Mouse (Mus musculus): ENCODE measurements around the gene Itga5. TPM values are rescaled to one million over a fixed set of nuclear protein-coding genes. Genes with fewer than 3 reads are reported as not detected.

The Itga5 gene
- polyA plus RNA-seq, 1 experiment from 2014 or later: 50.9 TPM

DNA sequence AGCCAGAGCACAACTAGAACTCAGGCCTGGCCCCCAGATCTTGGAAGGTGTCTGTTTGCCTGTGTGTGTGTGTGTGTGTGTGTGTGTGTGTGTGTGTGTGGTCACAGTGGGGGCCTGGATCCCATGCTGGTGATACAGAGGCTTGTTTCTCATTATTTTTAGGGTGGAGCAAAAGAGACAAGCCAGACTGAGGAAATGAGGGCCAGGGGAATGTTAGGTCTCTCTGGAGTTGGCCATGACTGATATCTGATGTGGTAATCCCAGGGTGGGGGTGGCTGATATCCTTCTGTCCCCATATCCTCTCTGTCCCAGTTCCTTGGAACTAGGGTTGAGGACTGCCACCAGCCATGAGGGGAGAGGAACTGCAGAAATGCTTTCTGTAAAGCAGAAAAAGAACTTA, 49.4 kb downstream of the Itga5 start:
- no peak overlapping the region for H3K9ac ChIP-seq
- H3K4me2 ChIP-seq (replicated peaks): no peak overlapping the region
- peaks cover 28% of the 10 kb centered on the region for H3K4me1 ChIP-seq
- no peak overlapping the region for H3K27ac ChIP-seq
- no peak overlapping the region for H3K4me3 ChIP-seq
- no peak for ATAC-seq (ENCODE audit: insufficient number of reproducible peaks, insufficient read depth, low FRiP score, low TSS enrichment)
- no peaks in the 10 kb centered on the region for H3K9me3 ChIP-seq
- no peaks in the 10 kb centered on the region; the same call in 1 of the 2 replicates for H3K27me3 ChIP-seq
- peaks cover 34% of the 10 kb centered on the region for H3K36me3 ChIP-seq

DNA sequence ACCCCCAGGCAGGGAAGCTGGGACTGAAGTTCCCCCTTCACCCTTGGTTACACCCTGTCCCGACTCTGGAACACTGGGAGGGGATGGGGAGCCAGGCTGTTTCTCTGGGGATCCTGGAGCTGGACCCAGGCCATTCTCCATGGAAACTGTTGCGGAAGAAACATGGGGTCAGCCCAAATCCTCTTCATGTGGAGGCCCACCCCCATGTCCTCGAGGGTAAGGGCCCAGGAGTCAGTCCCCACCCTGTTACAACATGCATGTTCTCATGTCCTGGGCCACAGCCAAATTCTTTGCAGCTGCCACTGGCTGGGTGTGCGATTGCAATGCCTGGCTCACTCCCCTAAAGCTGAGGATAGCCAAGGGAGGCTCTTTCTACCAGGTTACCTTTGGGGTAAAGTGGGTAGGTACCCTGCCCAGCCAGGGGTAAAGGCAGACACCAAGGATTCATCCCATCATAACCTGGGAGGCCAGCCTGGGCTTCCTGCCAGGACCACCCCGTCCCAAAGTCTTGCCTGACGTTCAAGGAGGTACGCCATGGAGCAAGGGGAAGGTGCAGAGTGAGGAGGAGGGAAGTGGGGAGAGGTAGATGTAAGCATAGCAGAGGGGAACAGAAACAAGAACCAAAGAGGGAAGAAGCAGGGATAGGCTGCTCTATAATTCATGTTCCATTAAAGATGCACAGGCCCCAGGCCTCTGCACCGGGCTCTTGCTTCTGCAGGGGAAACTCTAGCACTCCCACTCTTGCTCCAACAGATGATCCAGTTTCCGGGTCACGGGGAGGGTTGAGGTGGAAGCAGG, 50.4 kb downstream of the Itga5 start:
- no peak for ATAC-seq (ENCODE audit: insufficient number of reproducible peaks, insufficient read depth, low FRiP score, low TSS enrichment)
- WGBS: 71% methylated on average over 10 of the region's 10 CpGs
- Histone ChIP-seq H3K27ac (no peak overlapping the region), H3K4me1 (peaks cover 19% of the 10 kb centered on the region), H3K9me3 (no peaks in the 10 kb centered on the region), H3K27me3 (no peaks in the 10 kb centered on the region; the same call in 1 of the 2 replicates), H3K4me3 (no peak overlapping the region), H3K36me3 (peaks cover 34% of the 10 kb centered on the region), H3K9ac (no peak overlapping the region; the same call in 1 of the 2 replicates), H3K4me2 (replicated peaks) (no peak overlapping the region)

DNA sequence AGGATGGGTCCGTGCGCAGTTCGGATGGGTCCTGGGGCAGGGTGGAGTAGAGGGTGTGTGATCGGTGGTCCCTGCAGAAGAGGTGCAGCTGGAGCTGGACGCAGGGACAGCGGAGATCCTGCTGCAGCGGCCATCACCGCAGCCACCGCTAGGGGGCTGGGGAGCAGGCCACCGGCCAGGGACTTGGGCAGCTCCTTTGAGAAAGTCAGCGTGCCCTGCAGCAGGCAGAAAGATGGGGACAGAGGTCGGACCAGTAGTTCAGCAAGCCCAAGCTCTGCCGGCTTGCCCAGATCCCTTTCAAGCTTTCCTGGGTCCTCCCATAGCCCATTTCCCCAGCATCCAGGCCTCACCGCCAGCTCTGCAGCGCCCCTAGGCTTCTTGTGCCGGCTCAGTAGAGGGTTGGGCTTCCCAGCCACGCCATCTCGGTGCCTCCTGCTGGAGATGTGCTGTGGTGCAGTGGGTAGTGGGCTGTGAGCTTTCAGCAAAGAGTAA, 51.5 kb downstream of the Itga5 start:
- Histone ChIP-seq H3K27ac (no peak overlapping the region), H3K9me3 (no peaks in the 10 kb centered on the region), H3K4me3 (peak overlapping the region; percentile 22), H3K4me1 (peaks cover 15% of the 10 kb centered on the region), H3K36me3 (peaks cover 32% of the 10 kb centered on the region), H3K9ac (peak overlapping the region; percentile 30; the same call in 1 of the 2 replicates), H3K27me3 (no peaks in the 10 kb centered on the region; the same call in 1 of the 2 replicates), H3K4me2 (replicated peaks) (peak overlapping the region; percentile 44)
- WGBS: 4% methylated on average over 18 of the region's 18 CpGs
- ATAC-seq (ENCODE audit: insufficient number of reproducible peaks, insufficient read depth, low FRiP score, low TSS enrichment): peak; percentile 71

DNA sequence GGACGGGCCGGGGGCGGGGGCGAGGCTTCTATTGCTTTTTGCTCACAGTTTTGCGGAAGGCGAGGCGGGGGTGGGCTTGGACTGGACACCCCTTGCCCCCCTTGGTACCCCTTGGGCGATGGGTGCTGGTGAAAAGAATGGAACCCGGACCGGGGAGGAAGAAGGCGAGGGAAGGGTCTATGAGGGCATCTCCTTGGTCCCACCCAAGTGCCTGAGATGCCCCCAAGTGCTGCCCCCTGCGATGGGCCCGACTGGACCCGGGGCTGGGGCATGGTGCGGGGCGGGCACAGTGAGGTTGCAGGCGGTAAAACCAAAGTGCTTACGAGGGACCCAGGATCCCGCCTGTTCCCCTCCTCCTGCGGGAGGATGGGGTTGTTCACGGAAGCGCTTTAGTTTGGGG, 52.4 kb downstream of the Itga5 start:
- Histone ChIP-seq H3K4me3 (peak overlapping the region; percentile 22; the same call in 1 of the 2 replicates), H3K36me3 (peaks cover 30% of the 10 kb centered on the region), H3K27ac (0 out of 2 replicates have a peak overlapping the region, but pooled peaks have one; percentile 11), H3K9me3 (no peaks in the 10 kb centered on the region), H3K4me1 (peaks cover 15% of the 10 kb centered on the region), H3K4me2 (replicated peaks) (peak overlapping the region; percentile 44), H3K27me3 (peaks cover 3% of the 10 kb centered on the region; the same call in 1 of the 2 replicates), H3K9ac (peak overlapping the region; percentile 30; the same call in 1 of the 2 replicates)
- ATAC-seq (ENCODE audit: insufficient number of reproducible peaks, insufficient read depth, low FRiP score, low TSS enrichment): no peak
- 44% methylated on average over 21 of the region's 22 CpGs for WGBS

DNA sequence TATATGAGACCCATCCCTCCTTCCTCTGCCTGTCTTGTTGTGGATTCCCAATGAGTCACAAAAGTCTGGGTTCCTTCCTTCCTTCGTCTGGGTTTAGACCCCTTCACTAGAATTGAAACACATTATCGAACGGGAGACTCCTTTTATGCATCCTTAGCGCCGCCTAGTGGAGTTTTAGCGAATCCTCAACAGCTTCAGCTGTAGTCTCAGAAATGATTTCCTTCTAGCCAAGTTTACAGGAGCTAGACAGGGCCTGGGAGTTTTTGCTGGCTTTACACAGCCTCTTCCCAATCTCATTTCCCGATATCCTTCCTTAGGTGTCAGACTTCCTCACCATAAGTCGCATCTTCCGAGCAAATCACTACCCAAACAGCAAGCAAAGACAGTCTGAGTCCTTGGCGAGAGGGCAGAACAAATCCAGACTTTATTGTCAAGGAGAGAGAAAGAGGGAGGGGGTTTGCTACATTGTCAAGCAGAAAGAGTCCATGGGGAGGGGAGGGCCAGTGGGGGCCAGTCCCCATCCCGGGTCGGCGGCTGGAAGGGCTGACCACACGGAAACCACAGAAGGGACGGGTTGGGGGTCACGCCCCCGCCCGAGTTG, 53.0 kb downstream of the Itga5 start:
- H3K36me3 ChIP-seq: peaks cover 30% of the 10 kb centered on the region
- no peak for ATAC-seq (ENCODE audit: insufficient number of reproducible peaks, insufficient read depth, low FRiP score, low TSS enrichment)
- H3K4me2 ChIP-seq (replicated peaks): peak overlapping the region; percentile 44
- no peaks in the 10 kb centered on the region for H3K9me3 ChIP-seq
- peaks cover 20% of the 10 kb centered on the region for H3K4me1 ChIP-seq
- H3K9ac ChIP-seq: no peak overlapping the region
- peaks cover 8% of the 10 kb centered on the region; the same call in 1 of the 2 replicates for H3K27me3 ChIP-seq
- 20% methylated on average over 18 of the region's 18 CpGs for WGBS
- no peak overlapping the region for H3K4me3 ChIP-seq
- 0 out of 2 replicates have a peak overlapping the region, but pooled peaks have one; percentile 11 for H3K27ac ChIP-seq

DNA sequence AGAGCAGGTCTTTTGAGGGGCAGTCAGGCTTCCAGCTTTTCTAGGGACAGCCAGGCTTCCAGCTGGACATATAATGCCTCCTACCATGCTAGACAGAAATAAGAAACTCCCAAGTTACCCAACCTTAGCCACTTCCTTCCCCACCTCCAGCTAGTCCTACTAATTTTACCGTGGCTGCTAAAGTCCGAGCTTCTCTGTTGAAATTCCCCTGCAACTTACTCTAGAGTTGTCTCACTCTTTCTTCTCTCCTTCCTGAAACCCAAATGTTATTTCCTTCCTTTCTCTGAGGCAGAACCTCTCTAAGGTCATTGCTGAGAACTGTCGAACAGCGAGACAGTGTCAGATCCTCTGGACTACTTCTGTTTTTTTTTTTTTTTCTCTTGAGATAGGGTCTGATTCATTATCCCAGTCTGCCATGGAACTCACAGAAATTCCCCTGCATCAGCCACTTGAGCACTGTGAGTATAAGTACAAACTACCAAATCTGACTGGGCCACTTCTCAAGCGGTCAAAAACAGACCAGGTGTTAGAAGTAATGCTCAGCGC, 56.1 kb downstream of the Itga5 start, which contains the start of gene Gpr84:
Gene Gpr84, minus strand, starts transcription at position 248 of the 546 bp plus-strand sequence.
- Histone ChIP-seq H3K4me2 (replicated peaks) (no peak within 1 kb of the TSS), H3K36me3 (0 out of 2 replicates have a peak, but pooled peaks cover 3% of the 10 kb centered on the region), H3K27me3 (peaks cover 8% of the 10 kb centered on the region; the same call in 1 of the 2 replicates), H3K4me1 (peaks cover 30% of the 10 kb centered on the region), H3K4me3 (no peak within 1 kb of the TSS), H3K9me3 (no peaks in the 10 kb centered on the region), H3K9ac (no peak within 1 kb of the TSS), H3K27ac (no peak within 1 kb of the TSS)
- WGBS: 52% methylated on average over 6 of the region's 6 CpGs
- ATAC-seq (ENCODE audit: insufficient number of reproducible peaks, insufficient read depth, low FRiP score, low TSS enrichment): no peak

DNA sequence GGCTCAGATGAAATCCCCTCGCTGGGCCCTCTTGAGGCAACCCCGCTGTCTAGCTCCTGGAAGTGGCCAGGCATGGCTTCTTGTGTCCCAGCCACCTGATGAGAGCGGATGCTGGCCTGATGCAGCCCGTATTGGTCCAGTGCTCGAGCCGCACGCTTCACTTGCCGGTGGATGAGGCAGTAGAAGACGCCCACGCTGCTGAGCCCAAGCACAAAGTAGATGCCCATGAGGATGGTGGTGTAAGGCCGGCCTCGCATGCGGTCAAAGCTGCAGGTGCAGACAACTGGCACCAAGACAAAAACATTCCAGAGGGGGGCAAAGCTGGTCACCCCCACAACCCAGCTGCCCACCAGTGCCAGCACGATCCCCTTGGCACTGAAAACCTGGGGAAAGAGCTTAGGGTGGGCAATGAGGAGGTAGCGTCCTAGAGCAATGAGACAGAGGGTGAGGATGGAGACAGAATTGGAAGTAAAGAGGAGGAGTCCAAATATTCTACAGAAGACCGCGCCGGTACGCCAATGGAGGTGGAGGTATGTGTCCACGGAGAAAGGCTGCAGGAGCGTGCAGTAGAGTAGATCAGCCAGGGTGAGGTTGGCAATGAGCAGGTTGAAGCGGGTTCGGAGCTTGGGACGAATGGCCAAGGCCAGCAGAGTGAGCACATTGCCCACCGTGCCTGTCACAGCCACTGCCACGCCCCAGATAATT, 57.5 kb downstream of the Itga5 start:
- H3K27me3 ChIP-seq: peaks cover 8% of the 10 kb centered on the region; the same call in 1 of the 2 replicates
- H3K4me2 ChIP-seq (replicated peaks): peak overlapping the region; percentile 30
- H3K4me3 ChIP-seq: 0 out of 2 replicates have a peak overlapping the region, but pooled peaks have one; percentile 3
- WGBS: 66% methylated on average over 26 of the region's 26 CpGs
- H3K4me1 ChIP-seq: peaks cover 25% of the 10 kb centered on the region
- H3K36me3 ChIP-seq: no peaks in the 10 kb centered on the region
- H3K27ac ChIP-seq: no peak overlapping the region
- ATAC-seq (ENCODE audit: insufficient number of reproducible peaks, insufficient read depth, low FRiP score, low TSS enrichment): no peak
- H3K9ac ChIP-seq: peak overlapping the region; percentile 34; the same call in 1 of the 2 replicates
- no peaks in the 10 kb centered on the region for H3K9me3 ChIP-seq

DNA sequence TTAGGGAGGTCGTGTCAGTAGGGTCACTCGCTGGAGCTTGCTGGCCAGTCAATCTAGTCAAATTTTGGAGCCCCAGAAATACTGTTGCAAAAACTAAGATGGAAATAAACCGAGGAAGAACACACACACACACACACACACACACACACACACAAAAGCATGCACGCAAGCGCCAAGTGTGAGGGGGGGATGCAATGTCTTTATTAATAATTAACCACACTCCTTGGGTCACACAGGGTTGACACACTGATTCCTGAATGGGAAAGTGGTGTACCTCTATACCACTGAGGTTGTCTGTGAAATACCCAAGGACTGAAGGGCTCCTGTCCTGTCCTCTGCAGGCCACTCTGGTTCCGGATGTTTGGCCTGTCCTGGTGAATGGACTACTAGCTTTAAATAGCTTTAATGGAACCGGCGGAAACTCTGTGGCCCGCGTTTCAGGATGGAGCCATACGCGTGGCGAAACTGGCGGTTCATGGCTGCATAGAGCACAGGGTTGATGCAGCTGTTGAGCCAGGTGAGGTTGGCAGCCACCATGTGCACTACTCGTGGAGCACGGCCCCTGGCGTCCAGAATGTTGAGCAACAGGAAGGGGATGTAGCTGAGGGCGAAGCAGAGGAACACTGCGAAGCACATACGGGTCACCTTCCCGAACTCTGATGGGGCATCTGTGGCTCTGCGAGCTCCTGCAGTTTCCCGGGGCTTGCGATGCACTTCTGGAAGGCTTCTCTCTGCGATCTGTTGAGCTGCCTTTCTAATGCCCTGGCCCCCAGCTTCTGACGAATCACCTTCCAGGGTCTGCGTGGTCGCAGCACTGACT, 58.3 kb downstream of the Itga5 start:
- Histone ChIP-seq H3K4me2 (replicated peaks) (peak overlapping the region; percentile 30), H3K4me3 (0 out of 2 replicates have a peak overlapping the region, but pooled peaks have one; percentile 3), H3K27ac (no peak overlapping the region), H3K27me3 (peaks cover 8% of the 10 kb centered on the region; the same call in 1 of the 2 replicates), H3K4me1 (peaks cover 29% of the 10 kb centered on the region), H3K36me3 (no peaks in the 10 kb centered on the region), H3K9me3 (no peaks in the 10 kb centered on the region), H3K9ac (peak overlapping the region; percentile 34; the same call in 1 of the 2 replicates)
- ATAC-seq (ENCODE audit: insufficient number of reproducible peaks, insufficient read depth, low FRiP score, low TSS enrichment): no peak
- WGBS: 44% methylated on average over 28 of the region's 28 CpGs

DNA sequence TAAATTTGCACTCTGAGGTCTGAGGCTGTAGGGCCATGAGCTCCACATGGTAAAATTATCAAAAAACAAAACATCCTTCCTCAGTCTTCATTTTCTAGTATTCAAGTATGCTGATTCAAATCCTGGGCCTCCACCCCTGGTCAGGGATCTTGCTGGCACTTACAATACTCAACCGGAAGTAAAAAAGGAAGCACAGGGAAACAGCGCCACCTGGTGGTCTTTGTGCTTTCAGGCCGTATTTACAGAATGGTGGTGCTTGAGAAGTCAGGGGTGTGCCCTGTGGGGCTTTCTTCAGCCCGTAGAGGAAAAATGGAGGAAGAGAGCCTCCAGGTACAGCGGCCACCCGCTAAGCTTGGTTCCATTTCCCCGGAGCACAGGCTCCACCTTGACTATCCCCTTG, 59.4 kb downstream of the Itga5 start:
- Histone ChIP-seq H3K4me2 (replicated peaks) (no peak overlapping the region), H3K9ac (no peak overlapping the region)

More for the DNA sequence above, 59.4 kb downstream of the Itga5 start:
- no peaks in the 10 kb centered on the region for H3K36me3 ChIP-seq
- no peak for ATAC-seq (ENCODE audit: insufficient number of reproducible peaks, insufficient read depth, low FRiP score, low TSS enrichment)
- no peaks in the 10 kb centered on the region for H3K9me3 ChIP-seq
- 0 out of 2 replicates have a peak overlapping the region, but pooled peaks have one; percentile 55 for H3K27ac ChIP-seq
- peaks cover 41% of the 10 kb centered on the region for H3K4me1 ChIP-seq
- no peak overlapping the region for H3K4me3 ChIP-seq
- peaks cover 8% of the 10 kb centered on the region; the same call in 1 of the 2 replicates for H3K27me3 ChIP-seq
- under 1% methylated on average over 7 of the region's 7 CpGs for WGBS
